Mouse (Mus musculus): ENCODE data around the gene Cntnap2. TPM values are rescaled to one million over a fixed set of nuclear protein-coding genes. Genes with fewer than 3 reads are reported as not detected.

Cntnap2 gene
- polyA plus RNA-seq, 1 experiment from 2014 or later = 1.5 TPM

DNA sequence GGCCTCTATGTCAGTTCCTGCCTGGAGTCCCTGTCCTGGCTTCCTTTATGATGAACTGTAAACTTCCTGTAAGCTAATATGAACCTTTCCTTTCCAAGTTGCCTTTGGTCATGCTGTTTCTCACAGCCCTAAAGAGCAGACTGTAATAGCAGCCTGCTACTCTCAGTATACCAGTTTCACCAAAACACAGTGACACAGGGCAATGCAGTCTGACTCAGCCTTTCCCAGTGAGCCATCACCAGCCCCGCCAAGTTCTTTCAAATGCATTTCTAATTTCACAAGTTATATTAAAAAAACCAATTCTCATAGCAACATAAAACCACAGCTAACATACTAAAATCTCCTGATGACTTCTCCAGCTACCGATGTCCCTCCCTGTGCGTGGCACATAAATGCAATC is 2285.5 kb downstream of the Cntnap2 start:
- no peak for DNase-seq (ENCODE audit: low spot score)
- Histone ChIP-seq H3K9me3 (replicated peaks) (no peaks in the 10 kb centered on the region), H3K4me1 (peaks cover 11% of the 10 kb centered on the region), H3K27me3 (ENCODE audit: low read depth, poor library complexity, severe bottlenecking) (no peaks in the 10 kb centered on the region), H3K27ac (no peak overlapping the region), H3K4me3 (no peak overlapping the region), H3K36me3 (no peaks in the 10 kb centered on the region)
- WGBS = 86% methylated on average over 3 of the region's 3 CpGs

DNA sequence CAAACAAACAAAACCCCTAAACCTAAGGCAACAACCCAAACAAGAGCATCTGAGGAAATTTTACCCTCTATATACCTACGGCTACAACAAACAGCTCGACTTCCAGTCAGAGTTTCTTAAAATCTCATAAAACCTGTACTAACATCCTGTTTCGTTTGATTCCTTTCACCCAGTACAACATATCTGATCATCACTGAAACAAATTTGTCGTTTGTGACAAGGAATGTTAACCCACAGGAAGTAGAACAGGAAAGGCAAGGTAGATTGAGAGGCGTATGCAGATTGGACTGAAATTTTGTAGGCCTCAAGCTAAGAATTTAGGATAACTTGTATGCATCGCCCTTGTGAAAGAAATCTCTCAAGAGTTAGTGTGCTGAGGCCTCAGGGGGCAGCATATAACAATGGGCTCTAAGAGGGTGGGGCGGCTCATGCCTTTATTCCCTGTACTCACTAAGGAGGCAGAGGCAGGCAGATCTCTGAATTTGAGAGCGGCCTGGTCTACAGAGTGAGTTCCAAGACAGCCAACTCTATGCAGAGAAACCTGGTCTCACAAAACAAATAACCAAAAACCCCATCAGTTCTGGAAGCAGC is 2291.0 kb downstream of the Cntnap2 start:
- 87% methylated on average over 8 of the region's 8 CpGs for WGBS

More for the DNA sequence above, 2291.0 kb downstream of the Cntnap2 start:
- Histone ChIP-seq H3K9me3 (replicated peaks) (no peaks in the 10 kb centered on the region), H3K4me1 (no peaks in the 10 kb centered on the region), H3K27ac (no peak overlapping the region), H3K36me3 (no peaks in the 10 kb centered on the region), H3K4me3 (no peak overlapping the region), H3K27me3 (ENCODE audit: low read depth, poor library complexity, severe bottlenecking) (no peaks in the 10 kb centered on the region)
- DNase-seq (ENCODE audit: low spot score) = no peak
